Mouse (Mus musculus): ENCODE measurements around the gene Lenep. TPM values are rescaled to one million over a fixed set of nuclear protein-coding genes. Genes with fewer than 3 reads are reported as not detected.

Gene Lenep
- total and polyA plus RNA-seq, 2 experiments, result not detected

- peak; percentile 54 for DNase-seq (ENCODE audit: extremely low read depth, low read depth, low spot score)
- WGBS, result 34% methylated on average over 10 of the region's 10 CpGs
- Histone ChIP-seq H3K9ac (ENCODE audit: low read depth, low read length) (peak overlapping the region; percentile 83), H3K4me3 (ENCODE audit: insufficient read depth, low read depth, low read length) (peak overlapping the region; percentile 69), H3K27me3 (ENCODE audit: control insufficient read depth, insufficient read depth, low read length) (no peaks in the 10 kb centered on the region), H3K79me2 (ENCODE audit: control insufficient read depth, insufficient read depth, low read length) (peaks cover 4% of the 10 kb centered on the region; the same call in 1 of the 2 replicates), H3K4me1 (ENCODE audit: control insufficient read depth, insufficient read depth, low read length) (peaks cover 22% of the 10 kb centered on the region), H3K36me3 (ENCODE audit: control insufficient read depth, insufficient read depth, low read length) (peaks cover 4% of the 10 kb centered on the region), H3K27ac (replicated peaks; ENCODE audit: insufficient read depth, low read depth, low read length) (peak overlapping the region; percentile 93)
- TF ChIP-seq POLR2A (IDR thresholded peaks at IDR 0.05; ENCODE audit: extremely low read depth, insufficient read depth, low read length) (no peak), CTCF (IDR thresholded peaks at IDR 0.05; ENCODE audit: low read depth, low read length) (no peak)
Observed at GRCm38 (mm10) chr3:89410864-89411263, 8.3 kb upstream of the Lenep start.

GRCm38 (mm10) chr3:89409701-89410100, 7.1 kb upstream of the Lenep start:
- Histone ChIP-seq H3K27ac (replicated peaks; ENCODE audit: insufficient read depth, low read depth, low read length) (peak overlapping the region; percentile 93), H3K27me3 (ENCODE audit: control insufficient read depth, insufficient read depth, low read length) (no peaks in the 10 kb centered on the region), H3K36me3 (ENCODE audit: control insufficient read depth, insufficient read depth, low read length) (peaks cover 5% of the 10 kb centered on the region; the same call in 1 of the 2 replicates), H3K79me2 (ENCODE audit: control insufficient read depth, insufficient read depth, low read length) (peaks cover 3% of the 10 kb centered on the region; the same call in 1 of the 2 replicates), H3K4me1 (ENCODE audit: control insufficient read depth, insufficient read depth, low read length) (peaks cover 24% of the 10 kb centered on the region), H3K4me3 (ENCODE audit: insufficient read depth, low read depth, low read length) (no peak overlapping the region), H3K9ac (ENCODE audit: low read depth, low read length) (peak overlapping the region; percentile 57)
- WGBS, result 37% methylated on average over 3 of the region's 3 CpGs
- TF ChIP-seq CTCF (IDR thresholded peaks at IDR 0.05; ENCODE audit: low read depth, low read length) (no peak), POLR2A (IDR thresholded peaks at IDR 0.05; ENCODE audit: extremely low read depth, insufficient read depth, low read length) (no peak)
- peak; percentile 89 for DNase-seq (ENCODE audit: extremely low read depth, low read depth, low spot score)

- no peak for TF ChIP-seq POLR2A (IDR thresholded peaks at IDR 0.05; ENCODE audit: extremely low read depth, insufficient read depth, low read length)
- TF ChIP-seq CTCF (IDR thresholded peaks at IDR 0.05; ENCODE audit: low read depth, low read length), result no peak
- no peak overlapping the region for H3K27ac ChIP-seq (replicated peaks; ENCODE audit: insufficient read depth, low read depth, low read length)
- H3K9ac ChIP-seq (ENCODE audit: low read depth, low read length), result no peak overlapping the region
- H3K27me3 ChIP-seq (ENCODE audit: control insufficient read depth, insufficient read depth, low read length), result no peaks in the 10 kb centered on the region
- no peak for DNase-seq (ENCODE audit: extremely low read depth, low read depth, low spot score)
- peaks cover 5% of the 10 kb centered on the region; the same call in 1 of the 2 replicates for H3K79me2 ChIP-seq (ENCODE audit: control insufficient read depth, insufficient read depth, low read length)
- WGBS, result 81% methylated on average over 16 of the region's 16 CpGs
- H3K4me3 ChIP-seq (ENCODE audit: insufficient read depth, low read depth, low read length), result no peak overlapping the region
- H3K4me1 ChIP-seq (ENCODE audit: control insufficient read depth, insufficient read depth, low read length), result peaks cover 24% of the 10 kb centered on the region
- peaks cover 7% of the 10 kb centered on the region; the same call in 1 of the 2 replicates for H3K36me3 ChIP-seq (ENCODE audit: control insufficient read depth, insufficient read depth, low read length)
Observed at GRCm38 (mm10) chr3:89408448-89408847, 5.9 kb upstream of the Lenep start.

- H3K4me1 ChIP-seq (ENCODE audit: control insufficient read depth, insufficient read depth, low read length), result peaks cover 24% of the 10 kb centered on the region
- DNase-seq (ENCODE audit: extremely low read depth, low read depth, low spot score), result peak; percentile 91
- H3K27ac ChIP-seq (replicated peaks; ENCODE audit: insufficient read depth, low read depth, low read length), result peak overlapping the region; percentile 55
- TF ChIP-seq CTCF (IDR thresholded peaks at IDR 0.05; ENCODE audit: low read depth, low read length) (no peak), POLR2A (IDR thresholded peaks at IDR 0.05; ENCODE audit: extremely low read depth, insufficient read depth, low read length) (no peak)
- peaks cover 5% of the 10 kb centered on the region; the same call in 1 of the 2 replicates for H3K79me2 ChIP-seq (ENCODE audit: control insufficient read depth, insufficient read depth, low read length)
- H3K27me3 ChIP-seq (ENCODE audit: control insufficient read depth, insufficient read depth, low read length), result no peaks in the 10 kb centered on the region
- no peak overlapping the region for H3K9ac ChIP-seq (ENCODE audit: low read depth, low read length)
- H3K4me3 ChIP-seq (ENCODE audit: insufficient read depth, low read depth, low read length), result no peak overlapping the region
- 35% methylated on average over 6 of the region's 6 CpGs for WGBS
- H3K36me3 ChIP-seq (ENCODE audit: control insufficient read depth, insufficient read depth, low read length), result peaks cover 10% of the 10 kb centered on the region; the same call in 1 of the 2 replicates
Observed at GRCm38 (mm10) chr3:89406887-89407286, 4.3 kb upstream of the Lenep start.

- Histone ChIP-seq H3K27me3 (ENCODE audit: control insufficient read depth, insufficient read depth, low read length) (no peaks in the 10 kb centered on the region), H3K36me3 (ENCODE audit: control insufficient read depth, insufficient read depth, low read length) (peaks cover 14% of the 10 kb centered on the region; the same call in 1 of the 2 replicates), H3K4me1 (ENCODE audit: control insufficient read depth, insufficient read depth, low read length) (peaks cover 6% of the 10 kb centered on the region; the same call in 1 of the 2 replicates), H3K9ac (ENCODE audit: low read depth, low read length) (no peak overlapping the region), H3K27ac (replicated peaks; ENCODE audit: insufficient read depth, low read depth, low read length) (no peak overlapping the region), H3K4me3 (ENCODE audit: insufficient read depth, low read depth, low read length) (no peak overlapping the region), H3K79me2 (ENCODE audit: control insufficient read depth, insufficient read depth, low read length) (peaks cover 5% of the 10 kb centered on the region; the same call in 1 of the 2 replicates)
- TF ChIP-seq CTCF (IDR thresholded peaks at IDR 0.05; ENCODE audit: low read depth, low read length), result no peak
- TF ChIP-seq POLR2A (IDR thresholded peaks at IDR 0.05; ENCODE audit: extremely low read depth, insufficient read depth, low read length), result no peak
- WGBS, result 90% methylated on average over 7 of the region's 7 CpGs
- DNase-seq (ENCODE audit: extremely low read depth, low read depth, low spot score), result no peak
Observed at GRCm38 (mm10) chr3:89401329-89401728, 1.3 kb downstream of the Lenep start.

- 0% methylated on average over 4 of the region's 4 CpGs for WGBS
- Histone ChIP-seq H3K36me3 (ENCODE audit: control insufficient read depth, insufficient read depth, low read length) (peaks cover 2% of the 10 kb centered on the region; the same call in 1 of the 2 replicates), H3K9ac (ENCODE audit: low read depth, low read length) (peak overlapping the region; percentile 92), H3K4me3 (ENCODE audit: insufficient read depth, low read depth, low read length) (peak overlapping the region; percentile 85), H3K27ac (replicated peaks; ENCODE audit: insufficient read depth, low read depth, low read length) (peak overlapping the region; percentile 79), H3K79me2 (ENCODE audit: control insufficient read depth, insufficient read depth, low read length) (peaks cover 12% of the 10 kb centered on the region; the same call in 1 of the 2 replicates), H3K27me3 (ENCODE audit: control insufficient read depth, insufficient read depth, low read length) (no peaks in the 10 kb centered on the region), H3K4me1 (ENCODE audit: control insufficient read depth, insufficient read depth, low read length) (peaks cover 4% of the 10 kb centered on the region; the same call in 1 of the 2 replicates)
- DNase-seq (ENCODE audit: extremely low read depth, low read depth, low spot score), result no peak
- TF ChIP-seq CTCF (IDR thresholded peaks at IDR 0.05; ENCODE audit: low read depth, low read length), result no peak
- no peak for TF ChIP-seq POLR2A (IDR thresholded peaks at IDR 0.05; ENCODE audit: extremely low read depth, insufficient read depth, low read length)
Observed at GRCm38 (mm10) chr3:89396654-89397005, 6.0 kb downstream of the Lenep start.

All from liver, adult 2 months (tissue).